Mouse (Mus musculus): ENCODE results near the gene Fut1.

The Fut1 gene

DNA sequence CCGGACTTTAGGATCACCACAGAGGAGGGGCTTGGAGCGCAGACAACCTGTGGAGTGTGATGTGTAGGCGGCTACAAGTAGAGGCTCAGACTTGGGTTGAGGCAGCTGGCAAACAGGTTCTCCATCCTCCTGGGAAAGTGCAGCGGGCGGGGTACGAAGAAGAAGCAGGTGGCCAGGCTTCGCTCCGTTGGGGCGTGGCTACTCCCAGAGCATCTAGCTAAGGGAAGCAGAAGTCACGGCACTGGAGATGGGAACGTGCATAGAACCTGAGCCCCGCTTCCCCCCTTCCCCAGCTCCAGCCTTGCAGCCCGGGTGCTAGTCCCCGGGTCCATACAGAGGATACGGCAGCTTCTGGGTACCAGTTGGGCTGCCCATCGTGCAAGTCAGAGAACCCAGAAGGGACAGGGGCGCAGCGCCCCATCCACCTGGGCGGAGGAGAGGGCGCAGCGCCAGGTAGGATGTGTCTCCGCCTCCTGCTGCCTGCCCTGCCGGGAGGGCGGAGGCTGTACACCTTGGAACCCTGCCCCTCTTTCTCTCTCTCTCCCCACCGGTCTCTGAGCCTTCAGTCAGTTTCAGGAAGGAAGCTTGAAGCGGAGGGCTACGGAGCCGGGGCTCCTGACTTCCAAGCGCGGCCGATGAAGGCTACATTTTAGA, at the start of gene Fut1:
TSS of gene Fut1 (plus strand) at position 248 of the 654 bp plus-strand sequence.
- DNase-seq (ENCODE audit: extremely low read depth, low read depth, low spot score), result peak; percentile 58

DNA sequence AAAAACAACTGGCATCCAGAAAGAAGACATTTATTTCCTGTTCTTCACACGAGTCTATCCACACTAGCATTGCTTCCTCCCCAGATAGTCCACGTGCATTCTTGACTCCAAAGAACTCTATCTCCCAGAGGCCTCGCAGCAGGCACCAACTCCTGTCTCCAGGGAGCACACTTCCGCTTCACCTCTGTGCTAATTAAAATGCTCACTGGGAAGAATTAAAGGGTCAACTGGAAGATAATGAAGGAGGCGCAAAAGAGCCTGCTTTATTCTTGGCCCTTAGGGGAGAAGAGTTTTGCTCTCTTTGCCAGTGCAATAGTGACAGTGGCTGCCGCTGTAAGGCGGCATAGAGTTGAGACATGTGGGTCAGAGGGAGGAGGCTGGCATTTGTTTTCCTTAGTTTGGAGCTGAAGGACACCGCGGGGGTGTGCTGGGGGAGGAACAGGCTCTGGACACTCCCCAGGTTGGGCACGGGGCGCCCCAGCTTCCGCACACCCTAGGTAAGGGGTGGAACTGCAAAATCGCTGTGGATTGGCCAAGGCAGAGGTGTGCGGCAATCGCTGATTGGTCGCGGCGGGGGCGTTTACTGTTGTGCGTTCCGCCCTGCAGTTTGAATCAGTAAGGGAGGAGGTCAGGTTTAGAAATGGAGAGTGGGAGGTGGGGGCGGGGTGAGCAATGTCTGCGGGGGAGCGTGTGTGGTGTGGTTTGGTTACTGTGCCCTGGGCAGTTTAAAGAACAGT, 49.1 kb upstream of the Fut1 start:
- DNase-seq (ENCODE audit: extremely low read depth, low read depth, low spot score), result peak; percentile 90

- DNase-seq (ENCODE audit: extremely low read depth, low read depth, low spot score), result no peak
These were observed 48.3 kb upstream of the Fut1 start for GRCm38 (mm10) chr7:45568601-45569473.

DNA sequence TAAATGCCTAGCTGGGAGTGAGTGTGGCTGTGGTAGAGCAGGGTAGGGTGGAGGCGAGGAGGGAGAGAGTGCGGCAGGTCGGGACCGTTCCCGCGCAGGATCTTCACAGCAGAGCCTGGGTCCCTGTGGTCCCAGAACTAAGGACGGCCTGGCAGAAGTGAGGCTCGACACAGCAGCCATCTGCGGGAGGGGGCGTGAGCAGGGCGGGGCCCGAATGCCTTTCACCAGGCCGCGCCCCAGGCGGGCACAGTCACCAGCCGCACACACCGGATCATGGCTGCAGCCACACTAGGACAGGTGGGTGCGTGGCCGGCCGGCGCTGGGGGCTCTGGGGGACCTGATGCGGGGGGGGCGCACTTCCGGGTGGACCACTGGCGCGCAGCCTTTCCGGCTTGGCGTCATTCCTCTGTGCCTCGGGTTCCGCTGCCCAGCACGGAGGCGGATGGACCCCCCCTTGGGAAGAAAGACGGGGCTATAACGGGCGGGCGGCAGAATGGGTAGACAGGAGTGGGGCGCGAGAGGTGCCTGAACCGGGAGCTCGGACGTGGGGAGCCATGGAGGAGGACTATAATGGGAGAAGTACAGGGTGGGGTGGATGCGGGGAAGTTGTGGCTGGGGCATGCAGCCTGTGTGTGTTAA, 46.9 kb upstream of the Fut1 start, which contains the start of gene Bcat2:
TSS of gene Bcat2 (plus strand) at position 51 of the 639 bp plus-strand sequence.
- no peak for DNase-seq (ENCODE audit: extremely low read depth, low read depth, low spot score)

- no peak for DNase-seq (ENCODE audit: extremely low read depth, low read depth, low spot score)
These were observed 45.1 kb upstream of the Fut1 start for GRCm38 (mm10) chr7:45571966-45572365.

- DNase-seq (ENCODE audit: extremely low read depth, low read depth, low spot score), result no peak
These were observed 43.1 kb upstream of the Fut1 start for GRCm38 (mm10) chr7:45573954-45574353.

DNA sequence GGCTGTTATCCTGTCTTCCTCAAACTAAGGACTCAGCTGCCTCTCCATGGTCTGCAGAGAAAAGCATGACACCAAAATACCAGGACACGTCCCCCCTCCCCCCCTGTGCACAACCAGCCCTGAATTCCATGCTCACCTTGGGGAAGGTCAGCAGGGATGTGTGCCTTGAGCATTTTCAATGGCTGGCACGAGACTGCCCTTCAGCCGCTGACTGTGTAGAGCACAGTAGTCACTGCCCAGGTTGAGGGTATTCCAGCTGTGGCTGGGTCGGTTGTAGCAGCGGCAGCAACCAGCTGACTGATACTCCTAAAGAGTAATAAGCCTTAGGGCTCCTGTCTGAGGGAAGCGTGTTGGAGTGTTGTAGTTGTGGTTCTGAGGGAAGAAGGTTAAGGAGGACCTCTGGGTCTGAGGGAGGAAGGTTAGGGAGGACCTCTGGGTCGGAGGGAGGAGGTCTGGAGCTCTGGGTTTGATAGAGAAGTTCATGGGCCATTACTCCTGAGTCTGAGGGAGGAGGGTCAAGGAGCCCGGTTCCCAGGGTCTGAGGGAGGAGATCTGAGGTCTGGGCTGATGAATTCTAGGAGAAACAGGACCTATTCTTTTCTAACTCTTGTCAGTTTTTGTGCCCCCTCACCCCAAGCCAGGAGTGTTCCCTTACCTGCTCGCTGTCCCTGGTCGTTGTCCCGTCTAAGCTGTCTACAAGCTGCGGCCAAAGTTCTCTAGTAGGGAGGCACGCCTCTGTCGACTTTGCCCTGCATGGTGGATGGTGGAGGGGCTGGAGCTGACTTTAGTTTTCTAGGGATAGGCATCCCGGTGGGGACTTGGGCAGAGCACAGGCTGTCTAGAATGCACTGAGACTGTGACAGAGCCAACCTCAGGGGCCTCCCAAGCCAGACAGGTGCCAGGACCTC, 42.4 kb upstream of the Fut1 start:
- no peak for DNase-seq (ENCODE audit: extremely low read depth, low read depth, low spot score)

GRCm38 (mm10) chr7:45585923-45586322, 31.2 kb upstream of the Fut1 start:
- peak; percentile 73 for DNase-seq (ENCODE audit: extremely low read depth, low read depth, low spot score)

GRCm38 (mm10) chr7:45587631-45588592, 29.2 kb upstream of the Fut1 start:
- DNase-seq (ENCODE audit: extremely low read depth, low read depth, low spot score), result no peak

DNA sequence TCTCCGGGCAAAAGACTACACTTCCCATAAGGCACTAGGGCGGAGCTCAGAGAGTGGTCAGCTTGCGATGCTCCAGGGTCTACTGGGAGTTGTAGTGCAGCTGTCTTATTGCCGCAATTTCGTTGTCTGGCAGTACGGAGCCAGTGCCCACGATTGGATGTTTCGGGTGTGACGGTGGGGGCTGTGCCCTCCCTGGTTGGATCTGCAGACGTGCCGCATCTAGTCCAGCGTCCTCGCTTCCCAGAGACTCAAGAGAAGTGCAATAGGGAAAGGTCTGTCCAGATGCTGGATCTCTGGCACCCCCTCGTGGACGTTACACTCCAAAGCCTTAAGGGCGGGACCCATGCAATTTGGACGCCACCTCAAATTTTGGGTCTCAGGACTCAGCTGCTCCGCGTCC, 27.9 kb upstream of the Fut1 start:
- peak; percentile 73 for DNase-seq (ENCODE audit: extremely low read depth, low read depth, low spot score)

- DNase-seq (ENCODE audit: extremely low read depth, low read depth, low spot score), result no peak
These were observed 27.2 kb upstream of the Fut1 start for GRCm38 (mm10) chr7:45589898-45590297.

- DNase-seq (ENCODE audit: extremely low read depth, low read depth, low spot score), result no peak
These were observed 26.2 kb upstream of the Fut1 start for GRCm38 (mm10) chr7:45590874-45591273.

- DNase-seq (ENCODE audit: extremely low read depth, low read depth, low spot score), result no peak
These were observed 25.2 kb upstream of the Fut1 start for GRCm38 (mm10) chr7:45591880-45592279.

GRCm38 (mm10) chr7:45593118-45593815, 23.8 kb upstream of the Fut1 start:
- no peak for DNase-seq (ENCODE audit: extremely low read depth, low read depth, low spot score)

DNA sequence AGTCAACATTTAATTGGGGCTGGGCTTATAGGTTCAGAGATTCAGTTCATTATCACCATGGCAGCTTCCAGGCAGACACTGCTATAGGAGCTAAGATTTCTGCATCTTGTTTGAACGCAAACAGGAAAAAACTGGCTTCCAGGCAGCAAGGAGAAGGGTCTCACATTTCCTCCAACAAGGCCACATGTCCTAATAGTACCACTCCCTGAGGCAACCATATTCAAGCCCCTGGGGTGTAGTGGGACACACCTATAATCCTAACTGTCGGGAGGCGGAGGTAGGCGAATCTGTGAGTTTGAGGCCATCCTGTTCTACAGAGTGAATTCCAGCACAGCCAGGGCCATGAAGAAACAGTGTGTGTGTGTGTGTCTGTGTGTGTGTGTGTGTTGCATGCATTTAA, 21.9 kb upstream of the Fut1 start:
- DNase-seq (ENCODE audit: extremely low read depth, low read depth, low spot score), result no peak

DNA sequence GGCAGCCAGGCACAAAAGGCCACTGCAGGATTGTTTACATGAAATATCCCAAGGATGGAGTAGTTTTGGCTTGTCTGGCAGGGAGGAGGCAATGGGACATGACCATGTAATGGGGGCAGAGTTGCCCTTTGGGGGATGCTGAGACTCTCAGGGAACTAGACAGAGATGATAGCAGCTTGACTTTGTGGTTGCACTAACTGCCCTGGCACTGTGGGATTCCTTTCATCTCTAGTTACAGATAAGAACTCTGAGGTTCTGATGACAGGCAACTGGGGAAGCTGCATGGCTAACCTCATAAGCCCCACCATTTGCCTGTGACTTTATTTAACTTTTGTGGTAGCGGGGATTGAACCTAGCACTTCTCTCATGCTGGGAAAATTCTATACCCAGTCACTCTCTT, 21.0 kb upstream of the Fut1 start:
- DNase-seq (ENCODE audit: extremely low read depth, low read depth, low spot score), result no peak

GRCm38 (mm10) chr7:45597013-45597412, 20.1 kb upstream of the Fut1 start:
- DNase-seq (ENCODE audit: extremely low read depth, low read depth, low spot score), result no peak

DNA sequence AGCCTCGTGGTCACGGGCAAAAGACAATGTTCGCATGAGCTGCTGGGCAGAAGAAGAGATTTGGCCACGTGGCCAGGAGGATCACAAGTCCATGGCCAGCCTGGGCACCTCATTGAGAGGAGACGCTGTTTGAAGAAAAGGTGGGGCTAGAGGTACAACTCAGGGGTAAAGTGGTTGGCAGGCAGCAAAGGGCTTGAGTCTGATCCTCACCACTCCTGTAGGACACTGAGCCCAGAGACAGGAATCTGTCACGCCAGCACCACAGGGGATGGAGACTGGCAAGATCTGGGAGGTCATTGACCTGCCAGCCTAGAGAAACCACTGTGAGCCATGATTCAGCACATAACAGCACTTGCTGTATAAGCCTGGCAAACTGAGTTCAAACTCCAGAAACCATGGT, 19.6 kb upstream of the Fut1 start:
- DNase-seq (ENCODE audit: extremely low read depth, low read depth, low spot score), result no peak

All from fat pad, adult 2 months (tissue).